Mouse (Mus musculus): ENCODE results near the gene Hps5. TPM values are rescaled to one million over a fixed set of nuclear protein-coding genes. Genes with fewer than 3 reads are reported as not detected.
A peak's percentile ranks its signal among the peaks of the same experiment; 100 is the strongest.

The Hps5 gene
- polyA plus RNA-seq, 1 experiment from 2014 or later = 12.7 TPM

- 44% methylated on average over 6 of the region's 6 CpGs for WGBS
- ATAC-seq = no peak
These were observed 915 bp upstream of the Hps5 start for GRCm38 (mm10) chr7:46796779-46797178.

GRCm38 (mm10) chr7:46796206-46796679, 379 bp upstream of the Hps5 start:
- H3K27ac ChIP-seq (ENCODE audit: low read length) = peak overlapping the region; percentile 86
- H3K9ac ChIP-seq (replicated peaks; ENCODE audit: low read depth) = peak overlapping the region; percentile 84
- DNase-seq (ENCODE audit: low spot score) (peak; percentile 15), ATAC-seq (no peak; the same call in 1 of the 2 replicates)
- TF ChIP-seq EP300 (IDR thresholded peaks at IDR 0.05) (no peak), CTCF (IDR thresholded peaks at IDR 0.05) (no peak)
- H3K4me1 ChIP-seq (ENCODE audit: insufficient read depth, low read depth, low read length) = peaks cover 10% of the 10 kb centered on the region; the same call in 1 of the 2 replicates
- H3K4me2 ChIP-seq (replicated peaks; ENCODE audit: low read depth, low read length) = peak overlapping the region; percentile 96
- H3K9me3 ChIP-seq (ENCODE audit: low read length) = no peaks in the 10 kb centered on the region
- under 1% methylated on average over 29 of the region's 31 CpGs for WGBS
- H3K36me3 ChIP-seq (ENCODE audit: insufficient read depth, low read length) = peaks cover 4% of the 10 kb centered on the region; the same call in 1 of the 2 replicates
- H3K27me3 ChIP-seq (replicated peaks; ENCODE audit: insufficient read depth, low read length) = no peaks in the 10 kb centered on the region
- peak overlapping the region; percentile 87 for H3K4me3 ChIP-seq (ENCODE audit: low read depth, low read length)

More at GRCm38 (mm10) chr7:46796779-46797178, 915 bp upstream of the Hps5 start:
- H3K4me2 ChIP-seq (replicated peaks; ENCODE audit: low read depth, low read length) = peak overlapping the region; percentile 96
- H3K9ac ChIP-seq (replicated peaks; ENCODE audit: low read depth) = peak overlapping the region; percentile 84; the same call in 1 of the 2 replicates
- H3K27me3 ChIP-seq (replicated peaks; ENCODE audit: insufficient read depth, low read length) = no peaks in the 10 kb centered on the region
- peaks cover 8% of the 10 kb centered on the region; the same call in 1 of the 2 replicates for H3K36me3 ChIP-seq (ENCODE audit: insufficient read depth, low read length)
- peaks cover 10% of the 10 kb centered on the region; the same call in 1 of the 2 replicates for H3K4me1 ChIP-seq (ENCODE audit: insufficient read depth, low read depth, low read length)
- peak overlapping the region; percentile 87 for H3K4me3 ChIP-seq (ENCODE audit: low read depth, low read length)
- no peak for DNase-seq (ENCODE audit: low spot score)
- H3K27ac ChIP-seq (ENCODE audit: low read length) = no peak overlapping the region
- no peaks in the 10 kb centered on the region for H3K9me3 ChIP-seq (ENCODE audit: low read length)
- no peak for TF ChIP-seq CTCF (IDR thresholded peaks at IDR 0.05)
- no peak for TF ChIP-seq EP300 (IDR thresholded peaks at IDR 0.05)

DNA sequence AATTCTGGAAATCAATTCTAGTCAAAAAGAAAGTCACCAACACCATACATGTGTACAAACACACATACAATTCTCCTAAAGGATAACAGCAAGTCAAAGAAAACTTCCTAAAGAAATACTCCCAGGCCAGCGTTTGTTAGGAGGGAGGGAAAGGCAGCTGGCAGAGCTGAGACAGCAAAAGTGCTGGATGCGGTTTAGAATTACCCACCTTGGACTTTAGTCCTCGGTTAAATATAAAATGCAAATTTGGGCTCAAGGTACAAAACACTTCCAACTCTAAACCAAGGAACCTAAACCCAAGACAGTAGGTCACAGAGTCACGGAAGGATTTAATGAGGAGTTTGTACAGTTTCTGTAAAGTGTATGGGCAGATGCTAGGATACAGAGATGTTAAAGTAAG, 2.0 kb downstream of the Hps5 start:
- Histone ChIP-seq H3K27me3 (replicated peaks; ENCODE audit: insufficient read depth, low read length) (no peaks in the 10 kb centered on the region), H3K9ac (replicated peaks; ENCODE audit: low read depth) (no peak overlapping the region), H3K9me3 (ENCODE audit: low read length) (no peaks in the 10 kb centered on the region), H3K27ac (ENCODE audit: low read length) (no peak overlapping the region), H3K4me2 (replicated peaks; ENCODE audit: low read depth, low read length) (no peak overlapping the region), H3K4me3 (ENCODE audit: low read depth, low read length) (no peak overlapping the region), H3K36me3 (ENCODE audit: insufficient read depth, low read length) (no peaks in the 10 kb centered on the region), H3K4me1 (ENCODE audit: insufficient read depth, low read depth, low read length) (peaks cover 10% of the 10 kb centered on the region; the same call in 1 of the 2 replicates)
- 82% methylated on average over 4 of the region's 4 CpGs for WGBS
- ATAC-seq (no peak), DNase-seq (ENCODE audit: low spot score) (no peak)
- TF ChIP-seq EP300 (IDR thresholded peaks at IDR 0.05) (no peak), CTCF (IDR thresholded peaks at IDR 0.05) (no peak)

DNA sequence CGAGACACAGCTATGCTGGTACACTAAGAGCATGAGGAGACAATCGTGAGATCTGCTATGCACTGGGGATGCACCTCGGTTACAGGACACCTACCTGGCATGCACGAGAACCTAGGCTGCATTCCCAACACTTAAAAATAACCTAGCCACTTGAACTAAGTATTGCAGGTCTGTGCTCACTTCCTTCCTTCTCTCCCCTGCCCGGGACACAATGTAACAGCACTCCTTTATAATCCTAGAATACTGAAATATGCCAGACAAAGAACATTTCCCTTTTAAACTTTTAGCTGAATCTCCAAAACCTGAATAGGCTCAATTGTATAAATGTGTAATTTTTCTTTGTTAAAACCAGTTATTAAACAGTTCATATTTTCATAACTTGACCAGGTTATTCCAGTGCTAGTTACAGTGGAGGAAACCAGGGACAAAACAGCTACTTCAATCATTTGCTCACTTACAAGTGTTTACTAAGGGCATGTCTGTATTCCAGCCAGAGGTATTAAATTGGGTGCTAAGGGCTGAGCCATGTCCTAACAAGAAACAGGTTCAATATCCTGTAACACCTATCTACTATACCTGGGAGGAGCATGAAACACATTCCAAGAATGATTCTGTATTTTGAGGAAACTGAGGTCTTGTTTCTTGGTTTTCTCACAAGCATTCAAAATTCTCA, 6.6 kb downstream of the Hps5 start:
- peak overlapping the region; percentile 68; the same call in 1 of the 2 replicates for H3K27ac ChIP-seq (ENCODE audit: low read length)
- ATAC-seq (peak; percentile 86), DNase-seq (ENCODE audit: low spot score) (peak; percentile 62)
- TF ChIP-seq CTCF (IDR thresholded peaks at IDR 0.05) = no peak
- TF ChIP-seq EP300 (IDR thresholded peaks at IDR 0.05) = peak; percentile 67
- no peaks in the 10 kb centered on the region for H3K4me1 ChIP-seq (ENCODE audit: insufficient read depth, low read depth, low read length)
- no peak overlapping the region for H3K4me3 ChIP-seq (ENCODE audit: low read depth, low read length)
- H3K36me3 ChIP-seq (ENCODE audit: insufficient read depth, low read length) = peaks cover 16% of the 10 kb centered on the region; the same call in 1 of the 2 replicates
- no peak overlapping the region for H3K9ac ChIP-seq (replicated peaks; ENCODE audit: low read depth)
- H3K4me2 ChIP-seq (replicated peaks; ENCODE audit: low read depth, low read length) = no peak overlapping the region
- WGBS = 57% methylated on average over 5 of the region's 5 CpGs
- H3K27me3 ChIP-seq (replicated peaks; ENCODE audit: insufficient read depth, low read length) = no peaks in the 10 kb centered on the region
- H3K9me3 ChIP-seq (ENCODE audit: low read length) = no peaks in the 10 kb centered on the region

DNA sequence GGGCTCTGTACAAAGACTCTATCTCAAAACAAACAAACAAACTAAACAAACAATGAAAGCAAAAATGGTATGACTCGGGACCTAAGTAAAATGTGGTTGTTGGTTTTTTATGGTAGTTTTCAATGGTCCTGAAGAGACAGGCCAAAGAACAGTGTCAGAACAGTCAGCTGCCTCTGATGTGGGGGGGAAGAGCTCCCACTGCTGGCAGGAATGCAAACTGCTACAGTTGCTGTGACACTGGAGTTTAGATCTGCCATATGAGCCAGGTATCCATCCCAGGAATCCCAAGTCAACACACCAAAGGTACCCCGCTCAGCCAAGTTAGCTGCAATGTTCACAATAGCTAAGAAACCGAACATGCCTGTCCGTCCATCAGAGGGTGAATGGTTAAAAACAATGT, 25.2 kb downstream of the Hps5 start:
- TF ChIP-seq CTCF (IDR thresholded peaks at IDR 0.05) (peak; percentile 99), EP300 (IDR thresholded peaks at IDR 0.05) (no peak)
- peaks cover 35% of the 10 kb centered on the region for H3K36me3 ChIP-seq (ENCODE audit: insufficient read depth, low read length)
- 53% methylated on average over 4 of the region's 4 CpGs for WGBS
- H3K9me3 ChIP-seq (ENCODE audit: low read length) = no peaks in the 10 kb centered on the region
- H3K27ac ChIP-seq (ENCODE audit: low read length) = no peak overlapping the region
- no peak for ATAC-seq
- H3K4me2 ChIP-seq (replicated peaks; ENCODE audit: low read depth, low read length) = no peak overlapping the region
- H3K9ac ChIP-seq (replicated peaks; ENCODE audit: low read depth) = no peak overlapping the region
- no peaks in the 10 kb centered on the region for H3K27me3 ChIP-seq (replicated peaks; ENCODE audit: insufficient read depth, low read length)
- peak; percentile 72 for DNase-seq (ENCODE audit: low spot score)
- no peaks in the 10 kb centered on the region for H3K4me1 ChIP-seq (ENCODE audit: insufficient read depth, low read depth, low read length)
- H3K4me3 ChIP-seq (ENCODE audit: low read depth, low read length) = no peak overlapping the region

DNA sequence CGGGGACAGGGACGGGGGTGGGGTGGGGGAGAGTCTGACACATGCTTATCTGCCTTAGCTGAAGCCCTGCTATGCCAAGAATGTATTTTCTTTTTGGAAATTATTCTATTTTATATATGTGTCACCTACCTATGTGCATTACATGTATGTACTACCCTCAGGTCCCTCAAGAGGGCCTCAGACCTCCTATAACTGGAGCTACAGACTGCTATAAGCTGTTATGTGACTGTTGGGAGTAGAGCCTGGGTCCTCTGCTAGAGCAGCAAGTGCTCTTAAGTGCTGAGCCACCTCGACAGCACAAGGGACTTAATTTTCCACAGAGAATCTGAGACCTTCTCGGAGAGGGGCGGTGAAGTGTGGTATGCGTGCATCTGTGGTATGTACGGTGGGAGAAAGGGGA, 27.4 kb downstream of the Hps5 start:
- no peak for ATAC-seq
- WGBS = 82% methylated on average over 7 of the region's 7 CpGs
- Histone ChIP-seq H3K4me1 (ENCODE audit: insufficient read depth, low read depth, low read length) (no peaks in the 10 kb centered on the region), H3K4me3 (ENCODE audit: low read depth, low read length) (no peak overlapping the region), H3K4me2 (replicated peaks; ENCODE audit: low read depth, low read length) (no peak overlapping the region), H3K9me3 (ENCODE audit: low read length) (no peaks in the 10 kb centered on the region), H3K9ac (replicated peaks; ENCODE audit: low read depth) (no peak overlapping the region), H3K27ac (ENCODE audit: low read length) (no peak overlapping the region), H3K27me3 (replicated peaks; ENCODE audit: insufficient read depth, low read length) (no peaks in the 10 kb centered on the region), H3K36me3 (ENCODE audit: insufficient read depth, low read length) (peaks cover 25% of the 10 kb centered on the region)
- no peak for DNase-seq (ENCODE audit: low spot score)
- TF ChIP-seq CTCF (IDR thresholded peaks at IDR 0.05) (no peak; the same call in 1 of the 2 replicates), EP300 (IDR thresholded peaks at IDR 0.05) (no peak)

Measured in lung, postnatal 0 days (tissue).